Mouse (Mus musculus): ENCODE results near the gene Matn4.

- TF ChIP-seq GATA1 (IDR thresholded peaks at IDR 0.05; ENCODE audit: borderline replicate concordance, low read length) (no peak), FLI1 (IDR thresholded peaks at IDR 0.05; ENCODE audit: low read length) (no peak)
These were observed 27.2 kb downstream of the Matn4 start for GRCm38 (mm10) chr2:164377478-164378426.

All from megakaryocyte, embryonic 14.5 days (primary cell).